Mouse (Mus musculus) stomach, postnatal 0 days (tissue): ENCODE data around the gene Oxnad1.

Experiments
- CTCF ChIP-seq: IDR thresholded peaks from 2 replicates; pipeline ENCODE4 v1.5.1; 2016; ENCODE audit warnings: antibody characterized with exemption, low read depth, mild to moderate bottlenecking, moderate library complexity
- EP300 ChIP-seq: optimal IDR thresholded peaks from 2 replicates; pipeline ENCODE3; 2016; ENCODE audit warnings: antibody characterized with exemption

DNA sequence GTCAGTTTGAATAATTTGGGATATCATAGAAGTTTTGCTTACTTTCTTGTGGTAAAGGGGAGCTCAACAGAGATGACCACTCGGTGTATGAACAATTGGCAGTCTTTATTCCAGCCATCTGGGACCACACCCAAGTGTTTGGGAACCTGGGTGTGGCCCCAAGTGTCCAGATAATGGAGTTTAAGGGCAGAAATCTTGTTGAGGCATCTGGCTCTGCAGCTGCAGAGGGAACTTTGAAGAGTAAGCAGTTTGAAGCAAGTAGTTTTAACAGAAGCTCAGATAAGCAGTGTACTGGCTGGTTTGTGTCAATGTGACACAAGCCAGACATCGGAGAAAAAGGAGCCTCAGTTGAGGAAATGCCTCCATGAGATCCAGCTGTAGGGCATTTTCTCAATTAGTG is 49.1 kb downstream of the Oxnad1 start:
- no peak for TF ChIP-seq CTCF
- no peak for TF ChIP-seq EP300
